Mouse (Mus musculus) urinary bladder, postnatal 36 days (tissue): ENCODE results near the gene Rasgef1b.

Source experiments
- DNase-seq, 2 experiments: peaks; one replicate each; pipeline ENCODE4 v3.0.0; 2022; ENCODE audit warnings: low spot score in 2 of 2, mixed read lengths in 1 of 2

Rasgef1b gene

DNA sequence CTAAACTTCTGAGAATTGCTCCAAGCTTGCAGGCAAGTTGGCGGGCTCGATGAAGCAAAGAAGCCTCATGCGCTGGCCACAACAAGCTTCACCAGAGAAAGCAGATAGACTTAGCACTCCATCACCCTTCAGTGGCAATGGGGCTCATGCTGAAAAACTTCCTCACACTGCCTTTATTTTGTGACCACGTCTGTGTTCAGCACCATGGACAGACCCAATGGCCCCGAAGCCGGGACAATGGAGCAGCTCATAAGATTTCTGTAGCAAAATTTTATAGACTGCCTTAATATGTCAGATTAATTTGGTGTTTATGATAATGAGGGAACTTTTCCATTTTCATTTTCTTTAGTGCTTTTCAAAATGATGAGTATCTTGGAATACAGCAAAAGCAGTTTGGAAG, 21.6 kb downstream of the Rasgef1b start:
- DNase-seq = no peak

GRCm38 (mm10) chr5:99701811-99702210, 27.1 kb downstream of the Rasgef1b start:
- no peak for DNase-seq

DNA sequence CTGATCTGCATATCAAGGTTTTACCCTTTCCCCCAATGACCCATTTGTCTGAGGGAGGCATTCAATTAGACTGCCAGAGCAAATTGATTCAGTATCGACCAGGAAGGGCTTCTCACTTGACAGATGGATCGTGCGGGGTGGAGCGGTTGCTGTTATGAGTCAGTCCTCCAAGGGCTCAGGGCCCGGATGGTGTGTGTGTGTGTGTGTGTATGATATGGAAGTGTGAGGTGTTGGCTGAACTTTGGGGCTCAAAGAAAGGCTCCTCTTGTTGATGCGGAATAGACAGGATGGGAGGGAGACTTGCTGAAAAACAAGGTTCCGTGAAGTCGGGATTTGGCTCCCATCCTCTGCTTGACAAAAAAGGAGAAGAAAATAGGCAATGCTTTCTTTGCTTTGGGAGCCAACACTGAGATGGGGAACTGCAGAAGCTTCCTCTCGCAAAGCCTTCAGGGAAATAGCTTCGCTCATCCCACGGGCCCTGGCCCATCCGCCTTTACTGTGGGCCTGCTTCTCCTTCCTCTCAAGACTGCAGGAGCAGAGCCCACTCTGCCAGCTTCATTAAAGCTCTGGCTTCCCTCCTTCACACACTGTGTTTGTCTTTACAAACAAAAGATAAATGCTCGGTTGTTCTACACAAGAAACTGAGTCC, 34.0 kb downstream of the Rasgef1b start:
- no peak for DNase-seq

DNA sequence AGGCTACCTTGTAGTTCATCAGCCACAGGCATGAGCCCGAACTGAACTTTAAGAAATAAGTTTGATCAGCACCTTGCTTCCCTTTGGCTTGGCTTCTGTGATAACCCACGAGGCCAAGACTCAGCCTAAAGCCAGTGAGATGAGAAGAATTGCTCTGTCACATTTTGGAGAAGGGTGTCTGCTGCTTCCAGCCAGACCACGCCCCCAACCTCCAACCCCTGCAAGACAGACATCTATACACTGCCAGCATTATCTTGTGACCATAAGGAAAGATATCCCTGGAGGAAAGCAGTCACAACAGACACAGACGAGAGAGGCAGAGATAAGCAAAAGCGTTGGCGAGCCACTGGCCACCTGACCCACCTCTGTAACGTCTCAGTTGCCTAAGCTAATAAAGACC, 39.0 kb downstream of the Rasgef1b start:
- DNase-seq = no peak

GRCm38 (mm10) chr5:99687894-99688293, 41.0 kb downstream of the Rasgef1b start:
- DNase-seq = no peak

DNA sequence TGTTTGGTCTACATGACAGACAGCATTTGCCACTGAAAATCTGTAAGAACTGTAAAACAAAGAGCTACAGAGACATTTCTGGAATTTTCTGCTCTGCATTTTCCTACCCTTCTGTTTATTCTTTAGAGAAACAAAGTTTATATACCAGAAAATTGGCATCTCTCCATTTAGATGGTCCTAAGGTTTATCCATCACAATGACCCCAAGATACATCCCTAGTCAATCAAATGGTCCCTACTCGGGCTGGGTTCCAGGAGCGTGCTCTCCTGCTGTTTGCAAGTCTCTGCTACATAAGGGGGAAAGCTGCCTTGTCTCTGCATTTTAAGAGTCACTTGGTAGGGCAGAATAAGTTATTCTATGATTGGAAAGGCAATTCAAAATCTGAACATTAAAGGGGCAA, 44.8 kb downstream of the Rasgef1b start:
- DNase-seq = no peak

DNA sequence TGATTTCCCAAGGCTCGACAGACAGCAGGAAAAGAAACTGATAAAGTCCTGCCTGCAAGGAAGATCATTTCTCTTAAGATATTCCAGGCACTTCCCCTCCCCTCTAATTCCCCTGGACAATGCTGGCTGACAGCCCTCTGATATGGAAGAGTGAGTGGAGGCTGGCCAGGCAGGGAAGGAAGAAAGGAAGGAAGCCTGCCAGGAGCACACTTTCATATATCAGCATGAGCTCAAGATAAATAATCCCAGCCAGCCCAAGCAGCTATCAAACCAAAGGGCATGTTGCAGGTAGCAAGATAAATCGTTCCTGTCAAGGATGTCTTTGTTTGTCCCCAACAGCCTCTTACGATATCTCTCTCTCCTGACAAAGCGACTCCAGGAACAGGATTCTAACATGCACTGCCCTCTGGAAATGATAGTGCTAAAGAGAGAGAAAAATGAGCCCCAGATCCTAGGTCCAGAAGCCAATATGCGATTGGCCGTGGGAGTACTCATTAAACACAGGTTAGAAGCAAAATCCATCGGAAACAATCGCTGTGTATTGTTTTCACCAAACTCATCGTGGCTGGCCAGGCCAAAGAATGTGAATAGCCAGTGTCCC, 58.8 kb downstream of the Rasgef1b start:
- DNase-seq = no peak

- DNase-seq = no peak
These were observed 72.8 kb downstream of the Rasgef1b start for GRCm38 (mm10) chr5:99656024-99656423.

- no peak for DNase-seq
These were observed 75.9 kb downstream of the Rasgef1b start for GRCm38 (mm10) chr5:99652931-99653330.

DNA sequence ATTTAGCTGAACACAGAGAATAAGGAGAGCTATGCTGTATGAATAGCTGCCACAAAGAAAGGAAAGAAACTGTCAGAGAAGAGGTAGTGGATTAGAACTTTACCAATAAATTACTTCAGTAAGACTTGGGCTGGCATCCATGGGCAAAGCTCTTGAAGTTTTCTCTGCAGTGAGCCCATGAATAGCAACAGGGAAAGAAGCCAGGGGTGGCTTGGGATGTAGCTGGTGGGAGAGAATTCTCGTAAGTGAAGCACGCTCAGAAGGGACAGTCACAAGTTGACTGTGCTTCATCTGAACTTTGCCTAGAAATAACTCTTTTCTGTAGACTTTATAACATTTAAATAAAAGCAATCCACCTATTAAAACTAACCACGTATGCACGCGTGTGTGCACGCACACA, 87.5 kb downstream of the Rasgef1b start:
- no peak for DNase-seq

DNA sequence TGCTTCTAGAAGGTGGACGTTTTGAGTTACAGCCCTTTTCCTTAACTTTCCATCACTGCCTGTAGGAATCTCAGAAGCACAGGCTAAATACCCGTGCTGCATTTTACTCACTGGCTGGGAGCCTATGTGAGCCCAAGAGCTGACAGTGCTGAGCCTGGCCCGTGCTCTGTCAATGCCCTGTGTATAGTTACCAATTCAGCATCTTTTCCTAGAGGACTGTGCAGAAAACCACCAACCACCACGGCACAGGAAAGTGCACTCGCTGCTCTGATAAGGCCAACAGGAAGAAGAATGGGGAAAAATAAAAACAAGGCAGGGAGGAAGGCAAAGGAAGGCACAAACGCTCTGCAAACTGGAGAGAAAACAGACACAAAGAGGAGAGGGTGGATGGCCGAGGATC, 92.3 kb downstream of the Rasgef1b start:
- DNase-seq = no peak

- DNase-seq = no peak
These were observed 94.8 kb downstream of the Rasgef1b start for GRCm38 (mm10) chr5:99634010-99634541.

DNA sequence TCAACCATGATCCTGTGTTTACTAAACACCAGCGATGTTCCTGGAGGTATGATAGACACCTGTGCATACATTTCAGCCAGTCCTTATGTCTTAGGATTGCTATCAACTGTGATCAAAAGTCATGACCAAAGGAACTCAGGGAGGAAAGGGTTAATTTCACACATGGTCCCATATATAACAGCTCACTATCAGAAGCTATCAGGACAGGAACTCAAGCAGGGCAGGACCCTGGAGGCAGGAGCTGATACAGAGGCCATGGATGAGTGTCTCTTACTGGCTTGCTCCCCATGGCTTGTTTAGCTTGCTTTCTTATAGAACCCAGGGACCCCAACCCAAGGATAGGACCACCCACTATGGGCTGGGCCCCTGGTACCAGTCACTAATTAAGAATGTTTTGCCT, 95.3 kb downstream of the Rasgef1b start:
- no peak for DNase-seq

DNA sequence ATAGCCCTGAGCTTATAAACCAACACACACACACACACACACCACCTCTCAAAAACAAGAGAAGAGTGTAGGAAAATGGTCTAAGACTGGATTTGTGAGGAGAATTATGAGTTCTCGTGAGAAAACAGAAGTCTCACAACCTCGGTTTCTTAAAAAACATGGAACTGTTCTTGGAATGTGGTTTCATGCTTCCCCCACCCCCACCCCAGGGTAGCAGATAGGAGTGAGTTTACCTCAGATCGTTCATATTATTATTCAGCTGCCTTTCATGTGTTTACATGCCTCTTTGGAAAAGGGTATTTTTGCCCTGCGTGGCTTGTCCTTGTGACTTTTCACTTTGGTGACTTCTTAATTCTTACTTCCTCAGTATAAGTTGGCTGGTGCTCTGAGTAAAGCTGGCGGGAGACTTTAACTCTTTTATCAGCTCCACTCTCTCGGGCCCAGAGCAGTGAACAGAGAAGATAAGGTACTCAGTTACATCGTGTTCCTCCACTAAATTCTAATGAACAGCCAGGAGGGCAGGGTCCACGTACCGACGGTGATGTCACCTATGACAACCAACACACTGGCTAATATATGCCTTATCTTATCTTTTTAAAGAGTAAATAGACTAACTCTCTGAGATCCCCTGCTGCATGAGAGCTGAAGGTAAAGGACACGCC, 96.1 kb downstream of the Rasgef1b start:
- no peak for DNase-seq

GRCm38 (mm10) chr5:99630087-99630486, 98.8 kb downstream of the Rasgef1b start:
- no peak for DNase-seq

- no peak for DNase-seq
These were observed 103.3 kb downstream of the Rasgef1b start for GRCm38 (mm10) chr5:99625603-99626002.

DNA sequence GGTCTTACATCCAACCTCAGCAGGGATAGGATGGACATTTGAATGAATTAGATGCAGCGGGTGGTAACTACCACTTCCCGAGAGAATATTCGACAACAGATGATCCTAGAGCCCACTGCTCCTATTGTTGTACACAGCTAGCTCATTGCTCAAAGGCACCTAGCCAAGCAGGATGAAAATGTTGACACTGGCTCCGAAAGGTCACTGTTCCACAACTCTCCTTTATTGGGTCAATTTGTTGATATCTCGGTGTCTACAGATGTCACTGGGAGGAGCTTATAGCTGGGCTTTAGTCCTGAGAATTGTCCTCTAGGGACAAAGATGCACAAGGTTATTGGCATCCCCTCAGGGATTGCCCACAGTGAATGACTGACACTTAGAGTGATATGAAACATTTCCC, 108.1 kb downstream of the Rasgef1b start:
- no peak for DNase-seq

GRCm38 (mm10) chr5:99617271-99617800, 111.5 kb downstream of the Rasgef1b start:
- DNase-seq = no peak

DNA sequence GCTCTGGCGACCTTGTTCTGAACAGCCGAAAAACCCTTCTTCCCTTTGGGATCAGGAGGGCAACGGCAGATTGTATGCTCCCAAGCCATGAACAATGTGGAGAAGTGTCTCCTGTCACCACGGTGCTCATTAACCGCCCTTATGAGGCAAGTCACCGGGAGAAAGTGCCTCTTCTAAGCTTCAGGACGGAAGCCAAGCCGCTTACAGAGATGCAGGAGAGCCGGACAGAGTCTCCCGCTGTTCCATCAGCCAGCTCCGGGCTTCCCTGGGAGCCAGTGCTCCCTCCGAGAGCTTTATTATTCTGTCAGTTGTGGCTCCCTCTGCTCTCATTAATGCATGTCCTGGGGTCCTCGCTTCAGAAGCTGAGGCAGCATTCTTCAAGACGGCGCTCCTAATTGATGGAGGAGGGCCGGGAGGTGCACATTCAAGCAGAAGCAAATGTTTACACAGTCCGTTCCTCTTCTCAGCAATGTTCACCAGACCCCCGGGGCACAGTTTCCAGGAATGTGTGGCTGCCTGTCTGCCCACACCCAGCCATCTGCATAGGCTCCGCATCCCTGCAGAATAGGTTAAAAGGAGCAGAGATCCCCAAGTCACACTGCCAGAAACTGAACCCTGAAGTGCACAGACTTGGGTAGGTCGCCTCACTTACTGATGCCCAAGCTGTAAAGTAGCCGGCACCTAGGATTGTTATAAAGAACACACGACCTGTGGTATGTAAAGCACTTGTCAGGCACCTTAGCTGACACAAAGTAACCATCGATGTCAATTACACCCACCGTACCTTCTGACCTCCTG, 115.3 kb downstream of the Rasgef1b start:
- DNase-seq = no peak

DNA sequence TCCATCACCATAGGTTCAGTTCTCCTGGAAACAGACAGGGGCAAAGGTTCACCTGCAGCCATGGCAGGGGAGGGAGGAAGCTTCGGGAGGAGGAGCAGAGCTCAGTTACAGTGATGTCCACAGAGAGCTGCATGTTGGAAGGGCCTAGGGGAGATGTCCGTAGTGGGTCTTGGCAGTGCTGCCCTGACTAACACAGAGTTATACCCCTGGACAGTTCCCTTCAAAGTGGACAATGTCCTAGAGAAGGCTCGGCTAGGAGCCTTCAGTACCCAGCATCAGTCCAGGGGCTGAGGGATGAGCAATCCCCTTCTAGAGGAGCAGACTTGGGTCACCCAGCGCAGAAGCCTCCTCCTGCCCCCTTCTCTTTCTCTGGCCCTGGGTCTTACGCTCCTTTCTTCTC, 121.3 kb downstream of the Rasgef1b start:
- no peak for DNase-seq

GRCm38 (mm10) chr5:99606164-99606858, 122.6 kb downstream of the Rasgef1b start:
- no peak for DNase-seq
